Mouse (Mus musculus) lung, adult 2 months (tissue): ENCODE data around the gene Scaf8.

Experiments used
- CTCF ChIP-seq: fragments of 200-500 bp; IDR thresholded peaks from 2 replicates; pipeline ENCODE4 v1.5.1; 2011; ENCODE audit warnings: mild to moderate bottlenecking, low read length, control low read depth; ENCODE audit not compliant: insufficient read depth
- POLR2A ChIP-seq: fragments of 200-500 bp; IDR thresholded peaks from 2 replicates; pipeline ENCODE4 v1.6.1; 2011; ENCODE audit warnings: low read depth, mild to moderate bottlenecking, control low read depth, low read length, borderline replicate concordance; ENCODE audit errors: extremely low read depth

DNA sequence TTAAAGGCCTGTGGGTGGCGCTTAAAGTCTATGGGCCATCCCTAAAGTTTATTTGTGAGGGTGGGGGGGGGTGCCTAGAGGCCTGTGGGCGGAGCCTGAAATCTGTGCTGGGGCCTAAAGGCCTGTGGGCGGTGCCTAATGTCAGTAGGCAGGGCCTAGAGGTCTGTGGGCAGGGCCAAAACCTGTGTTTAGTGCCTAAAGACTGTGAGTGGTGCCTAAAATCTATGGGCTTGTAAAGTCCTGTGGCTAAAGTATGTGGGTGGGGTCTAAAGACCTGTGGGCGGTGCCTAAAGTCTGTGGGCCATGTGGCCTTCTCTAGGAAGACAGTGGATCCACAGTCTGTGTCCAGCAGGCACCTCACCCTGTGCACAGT is 38.9 kb upstream of the Scaf8 start:
- TF ChIP-seq POLR2A = no peak
- no peak for TF ChIP-seq CTCF
